Mouse (Mus musculus) cerebellum, adult 9-10 months (tissue): ENCODE measurements around the gene Slc25a24.

Source experiments
- DNase-seq: peaks from one replicate; pipeline ENCODE4 v3.0.0; 2022

Gene Slc25a24

GRCm38 (mm10) chr3:109171070-109171778 lies 48.3 kb downstream of the Slc25a24 start:
- peak; percentile 54 for DNase-seq

DNA sequence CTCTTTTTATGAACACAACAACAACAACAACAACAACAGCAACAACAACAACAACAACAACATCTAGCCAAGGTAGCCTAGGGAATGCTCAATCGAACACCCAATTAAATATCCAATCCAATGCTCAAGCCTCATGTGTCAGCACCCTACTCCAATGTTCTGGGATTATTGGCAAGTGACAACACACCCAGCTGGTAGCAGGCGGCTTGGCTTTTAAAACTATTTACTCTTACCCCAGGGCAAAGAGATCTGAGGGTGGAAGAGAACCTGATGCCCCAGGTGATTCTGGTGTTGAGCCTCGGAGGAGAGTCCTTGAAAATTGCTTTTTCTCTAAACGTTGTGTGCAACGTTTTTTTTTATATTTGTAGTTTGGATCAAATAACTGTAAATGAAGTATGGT lies 51.4 kb downstream of the Slc25a24 start:
- DNase-seq, result no peak

DNA sequence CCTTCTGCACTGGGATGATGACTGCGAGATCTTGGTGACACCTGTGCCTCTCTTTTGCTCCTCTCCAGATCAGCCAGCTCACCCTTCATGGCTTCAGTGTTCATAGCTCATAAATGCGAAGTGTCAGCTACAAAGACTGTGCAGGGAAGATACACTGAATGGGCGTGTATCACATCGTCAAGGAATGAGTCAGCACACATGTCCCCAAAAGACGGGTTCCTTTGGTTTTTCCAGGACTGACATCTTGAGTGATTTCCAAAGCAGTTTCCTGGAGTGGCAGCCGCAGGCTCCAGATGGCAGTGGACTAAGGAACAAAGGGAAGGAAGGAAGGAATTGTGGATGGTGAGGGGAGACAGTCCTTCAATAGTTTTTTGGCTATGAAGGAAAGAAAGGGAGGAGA lies 55.8 kb downstream of the Slc25a24 start:
- DNase-seq, result no peak

DNA sequence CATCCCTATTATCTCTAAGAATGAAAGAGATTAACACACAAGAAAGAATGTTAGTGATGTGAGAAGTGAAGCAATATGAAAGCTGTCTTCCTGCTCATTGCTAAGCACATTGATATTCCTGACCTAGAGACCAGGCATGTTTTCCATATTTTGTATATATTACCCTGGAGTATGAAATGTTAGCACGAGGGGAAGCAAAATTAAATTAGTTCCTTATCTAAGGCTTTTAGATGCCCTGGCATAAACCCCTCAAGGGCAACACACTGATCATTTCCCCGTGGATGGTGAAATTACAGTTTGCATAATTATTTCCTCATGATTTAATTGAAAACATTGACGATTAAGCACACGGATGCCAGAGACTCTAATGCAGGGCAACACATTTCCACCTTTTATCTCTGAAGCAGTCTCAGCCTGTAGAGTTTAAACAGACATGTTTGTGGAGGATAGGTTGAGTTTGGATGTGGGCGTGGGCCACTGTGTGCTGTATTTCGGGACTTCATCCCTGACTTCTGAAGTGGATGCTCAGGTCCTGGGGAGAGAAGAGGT lies 56.7 kb downstream of the Slc25a24 start:
- no peak for DNase-seq

- DNase-seq, result no peak
Observed at GRCm38 (mm10) chr3:109196166-109196565, 73.2 kb downstream of the Slc25a24 start.

DNA sequence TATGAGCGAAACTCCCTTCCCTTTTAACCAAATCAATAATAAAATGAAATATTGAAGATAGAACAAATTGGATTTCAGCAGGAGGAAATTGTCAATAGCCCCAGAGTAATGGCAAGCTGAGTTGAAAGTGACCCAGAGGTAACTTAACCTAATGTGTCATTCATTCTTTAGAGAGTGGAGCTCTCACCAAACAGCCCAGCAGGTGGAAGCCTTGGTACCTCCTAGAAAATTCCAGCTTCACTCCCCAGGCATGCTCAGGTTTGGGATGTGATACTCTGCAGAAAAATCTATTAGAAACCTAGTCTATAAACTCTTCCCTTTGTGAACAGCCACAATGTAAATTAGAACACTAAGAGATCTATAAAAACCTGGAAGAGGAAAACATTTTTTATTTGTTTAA lies 76.3 kb downstream of the Slc25a24 start:
- DNase-seq, result no peak

DNA sequence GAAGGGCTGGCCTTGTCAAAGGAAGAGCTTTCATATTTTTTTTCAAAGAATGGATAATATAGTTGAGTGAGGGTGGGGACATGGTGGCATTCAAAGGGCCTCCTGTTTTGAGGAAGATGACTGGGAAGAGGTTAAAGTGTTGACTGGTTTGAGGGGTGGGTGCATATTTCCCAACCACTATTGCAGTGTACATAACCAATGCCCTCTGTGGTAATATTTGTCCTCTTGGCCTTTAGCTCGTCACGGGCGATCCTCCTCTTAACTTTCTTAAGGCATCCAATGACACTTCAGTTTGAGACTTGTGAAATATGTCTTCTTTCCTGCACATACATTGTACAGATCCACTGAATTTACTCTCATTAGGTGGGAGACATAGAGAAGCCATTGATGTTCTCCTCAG lies 89.4 kb downstream of the Slc25a24 start:
- no peak for DNase-seq

- no peak for DNase-seq
Observed at GRCm38 (mm10) chr3:109216352-109216751, 93.4 kb downstream of the Slc25a24 start.
